Comparison of ENCODE assay signal across 9 mouse cellular contexts in the genomic region with DNA sequence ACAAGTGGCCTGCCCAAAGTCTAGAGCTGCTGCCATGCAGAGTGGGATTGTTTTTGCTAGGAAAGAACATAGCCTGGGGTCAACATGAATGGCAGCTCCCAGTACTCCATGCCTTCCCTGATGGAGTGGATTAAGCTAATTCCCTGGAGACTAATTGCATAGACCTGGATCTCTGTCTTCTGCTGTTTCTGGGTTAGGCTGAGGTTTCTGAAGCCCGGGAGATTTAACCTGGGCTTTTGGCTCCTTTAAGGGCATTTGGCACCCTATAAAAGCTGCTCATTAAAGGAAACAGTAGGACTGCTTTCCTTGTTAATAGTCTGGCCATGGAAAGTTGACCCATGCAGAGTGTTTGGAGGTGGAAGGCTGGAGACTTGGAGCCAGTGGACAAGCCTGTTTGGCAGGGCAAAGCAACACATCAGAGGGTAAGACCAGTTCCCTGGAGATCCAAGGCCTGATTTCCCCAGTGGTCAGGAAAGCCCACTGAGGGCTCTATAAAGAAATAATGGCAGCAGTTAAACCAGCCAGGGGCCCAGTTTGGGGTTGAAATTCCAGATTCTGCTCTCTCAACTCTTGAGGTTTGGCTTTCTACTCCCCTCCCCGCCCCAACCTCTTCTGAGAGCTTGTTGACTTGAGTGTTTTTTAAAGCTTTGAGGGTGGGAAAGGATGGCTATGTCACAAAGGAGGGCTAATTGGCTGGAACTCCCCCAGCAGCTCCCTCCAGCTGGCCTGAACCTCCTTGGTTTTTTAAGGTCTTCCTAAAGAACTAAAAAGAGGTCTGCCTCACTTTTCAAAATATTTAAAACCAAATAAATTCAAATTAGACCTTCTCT.
DNase-seq lines count a peak whose midpoint lies in the region; ATAC-seq and TF ChIP-seq lines count a peak whose summit lies in the region.
"Had no signal": no experiment of that assay in that cellular context is flagged by ENCODE, and none has a peak within 500 bp of the region (broad histone marks: within the 10 kb centered on the region; RNA-seq: fewer than 3 reads in every experiment).

No protein-coding gene starts in this region.

- TF ChIP-seq POLR2A in lung, adult 2 months (IDR thresholded peaks at IDR 0.05; ENCODE audit: borderline replicate concordance, extremely low read depth, low read depth, low read length): no peak

- H3K4me3 ChIP-seq in lung, adult 2 months (replicated peaks; ENCODE audit: extremely low read depth, low read depth, low read length): no peak overlapping the region
- H3K4me3 ChIP-seq: midbrain, embryonic 10.5 days had no signal

- no peaks in the 10 kb centered on the region for H3K4me1 ChIP-seq in lung, adult 2 months (ENCODE audit: control insufficient read depth, insufficient read depth, low read length)
- H3K4me1 ChIP-seq: midbrain, embryonic 10.5 days had no signal

- ATAC-seq in frontal cortex, adult (ENCODE audit: low TSS enrichment): peak; percentile 74

- intact Hi-C loops in left cerebral cortex, postnatal 4 days (cut with DNase I): no loop called here

- WGBS in lung, adult 2 months: 47% methylated on average over 2 of the region's 2 CpGs

- peak; percentile 16 for DNase-seq in left cerebral cortex, adult 11 months (ENCODE audit: low spot score)
- DNase-seq in left cerebral cortex, postnatal 4 days: no peak
- peak; percentile 17 to 38 for DNase-seq in layer of hippocampus, postnatal 10 days (ENCODE audit: low spot score in 2 of 2)
- DNase-seq in right cerebral cortex, postnatal 25 days: peak; percentile 7
- DNase-seq in gastrocnemius, postnatal 10 days: no peak
- DNase-seq in lung, adult 2 months: no peak
- DNase-seq: heart, postnatal 4 days had no signal

- no peak for TF ChIP-seq CTCF in lung, adult 2 months (IDR thresholded peaks at IDR 0.05; ENCODE audit: insufficient read depth, low read length)

Comparison
In these comparisons a context has a peak if more than half of its experiments do, and no peak if none do; other contexts are left out.
1. DNase-seq: peak in left cerebral cortex, adult 11 months (single experiment), layer of hippocampus, postnatal 10 days (2 of 2) and right cerebral cortex, postnatal 25 days (single experiment); none in left cerebral cortex, postnatal 4 days (single experiment), gastrocnemius, postnatal 10 days (single experiment) and lung, adult 2 months (single experiment).